In genomic region chr5:73454502-73455306, GRCm38 (mm10) we compare ENCODE assay signal across 16 mouse cellular contexts. TPM values are rescaled to one million over a fixed set of nuclear protein-coding genes. Genes with fewer than 3 reads are reported as not detected.
"Had no signal": no experiment of that assay in that cellular context is flagged by ENCODE, and none has a peak within 500 bp of the region (broad histone marks: within the 10 kb centered on the region; RNA-seq: fewer than 3 reads in every experiment).

No protein-coding gene starts in this region.

- H3K4me1 ChIP-seq: limb, embryonic 13.5 days; midbrain, embryonic 10.5 days; midbrain, embryonic 15.5 days had no signal

- H3K27ac ChIP-seq: hindbrain, postnatal 0 days; limb, embryonic 13.5 days; midbrain, embryonic 10.5 days; midbrain, embryonic 15.5 days; neural tube, embryonic 12.5 days had no signal

- DNase-seq: kidney, adult 11 months; kidney, adult 9 months; kidney, postnatal 10 days; left cerebral cortex, postnatal 4 days; thymus, adult 18-20 months; thymus, postnatal 14 days had no signal

- H3K4me2 ChIP-seq: limb, embryonic 13.5 days; liver, embryonic 11.5 days; midbrain, embryonic 15.5 days; neural tube, embryonic 12.5 days had no signal

- H3K9me3 ChIP-seq: limb, embryonic 13.5 days; midbrain, embryonic 10.5 days; midbrain, embryonic 15.5 days; neural tube, embryonic 12.5 days had no signal

- H3K4me3 ChIP-seq: limb, embryonic 13.5 days; midbrain, embryonic 10.5 days; midbrain, embryonic 15.5 days; neural tube, embryonic 12.5 days had no signal

- H3K9ac ChIP-seq: limb, embryonic 13.5 days; midbrain, embryonic 15.5 days; neural tube, embryonic 12.5 days had no signal

- H3K36me3 ChIP-seq: limb, embryonic 13.5 days; midbrain, embryonic 10.5 days; midbrain, embryonic 15.5 days; neural tube, embryonic 12.5 days had no signal

- ATAC-seq: hindbrain, postnatal 0 days; midbrain, embryonic 15.5 days had no signal

- H3K27me3 ChIP-seq: limb, embryonic 13.5 days; midbrain, embryonic 15.5 days; neural tube, embryonic 12.5 days had no signal

RNA-seq across cellular contexts. Expression of gene Cwh43, which starts 48.8 kb away (rescaled TPM):
- total RNA-seq: megakaryocyte, adult 5-6 weeks; monocyte, adult 5-6 weeks; neutrophil, adult 5-6 weeks had no signal
- polyA plus RNA-seq: limb, embryonic 13.5 days; liver, embryonic 11.5 days; liver, embryonic 16.5 days; midbrain, embryonic 10.5 days; neural tube, embryonic 12.5 days had no signal
